Mouse (Mus musculus): ENCODE measurements around the gene Aspa. TPM values are rescaled to one million over a fixed set of nuclear protein-coding genes. Genes with fewer than 3 reads are reported as not detected.
"Not testable (repeated sequence)": the region's sequence is repeated elsewhere in the genome, so short reads cannot be mapped to it uniquely, and the experiment has no call there.

Gene Aspa
- 1.0 and 1.2 TPM in 2 replicates for polyA plus RNA-seq (2015; fragmentation: Nextera tagmentation; extraction: Ambion mirVana)

GRCm38 (mm10) chr11:73329442-73329841, at the start of gene Aspa, which contains the start of the genes Gm49340 and Spata22:
Gene Aspa (minus strand): TSS chr11:73329596.
Gene Gm49340 (plus strand): TSS chr11:73329741.
Gene Spata22 (plus strand): TSS chr11:73329741.
- no peak within 1 kb of the TSS for H3K9ac ChIP-seq
- no peak within 1 kb of the TSS for H3K4me2 ChIP-seq (replicated peaks)
- 77% methylated on average over 27 of the region's 27 CpGs for WGBS
- H3K27me3 ChIP-seq = no peaks in the 10 kb centered on the region
- H3K27ac ChIP-seq = no peak within 1 kb of the TSS
- no peaks in the 10 kb centered on the region for H3K36me3 ChIP-seq
- peaks cover 5% of the 10 kb centered on the region for H3K4me1 ChIP-seq
- H3K9me3 ChIP-seq = no peaks in the 10 kb centered on the region
- no peak within 1 kb of the TSS for H3K4me3 ChIP-seq
- no peak for ATAC-seq (ENCODE audit: low FRiP score, low read depth)

- Histone ChIP-seq H3K4me1 (no peaks in the 10 kb centered on the region), H3K27me3 (no peaks in the 10 kb centered on the region), H3K36me3 (no peaks in the 10 kb centered on the region), H3K4me2 (replicated peaks) (no peak within 1 kb of the TSS), H3K9ac (no peak within 1 kb of the TSS), H3K27ac (no peak within 1 kb of the TSS), H3K9me3 (no peaks in the 10 kb centered on the region), H3K4me3 (no peak within 1 kb of the TSS)
- 82% methylated on average over 2 of the region's 2 CpGs for WGBS
- ATAC-seq (ENCODE audit: low FRiP score, low read depth) = no peak
Observed at GRCm38 (mm10) chr11:73370946-73371345, 41.5 kb upstream of the Aspa start, which contains the start of gene Olfr376. Gene Olfr376 (plus strand): TSS chr11:73371246.

GRCm38 (mm10) chr11:73350483-73350882, 21.1 kb upstream of the Aspa start, which contains the start of gene Olfr20:
Gene Olfr20 (plus strand): TSS chr11:73350783.
- Histone ChIP-seq H3K4me2 (replicated peaks) (no peak within 1 kb of the TSS), H3K4me1 (no peaks in the 10 kb centered on the region), H3K4me3 (no peak within 1 kb of the TSS), H3K36me3 (no peaks in the 10 kb centered on the region), H3K27ac (no peak within 1 kb of the TSS), H3K27me3 (no peaks in the 10 kb centered on the region), H3K9me3 (no peaks in the 10 kb centered on the region), H3K9ac (no peak within 1 kb of the TSS)
- no peak for ATAC-seq (ENCODE audit: low FRiP score, low read depth)
- 45% methylated on average over 3 of the region's 3 CpGs for WGBS

GRCm38 (mm10) chr11:73336919-73337318, 7.5 kb upstream of the Aspa start:
- Histone ChIP-seq H3K36me3 (no peaks in the 10 kb centered on the region), H3K27ac (no peak overlapping the region), H3K4me3 (no peak overlapping the region), H3K9me3 (no peaks in the 10 kb centered on the region; the same call in 1 of the 2 replicates), H3K9ac (no peak overlapping the region), H3K4me1 (no peaks in the 10 kb centered on the region), H3K4me2 (replicated peaks) (no peak overlapping the region), H3K27me3 (no peaks in the 10 kb centered on the region)
- no peak for ATAC-seq (ENCODE audit: low FRiP score, low read depth)
- WGBS = 80% methylated on average over 4 of the region's 4 CpGs

GRCm38 (mm10) chr11:73333357-73333756, 4.0 kb upstream of the Aspa start:
- H3K9me3 ChIP-seq = no peaks in the 10 kb centered on the region; the same call in 1 of the 2 replicates
- no peak overlapping the region for H3K9ac ChIP-seq
- 72% methylated on average over 2 of the region's 2 CpGs for WGBS
- H3K4me2 ChIP-seq (replicated peaks) = no peak overlapping the region
- H3K27me3 ChIP-seq = no peaks in the 10 kb centered on the region
- H3K27ac ChIP-seq = no peak overlapping the region
- no peak overlapping the region for H3K4me3 ChIP-seq
- ATAC-seq (ENCODE audit: low FRiP score, low read depth) = no peak
- no peaks in the 10 kb centered on the region for H3K4me1 ChIP-seq
- H3K36me3 ChIP-seq = no peaks in the 10 kb centered on the region

- 73% methylated on average over 4 of the region's 4 CpGs for WGBS
- no peak overlapping the region for H3K4me3 ChIP-seq
- H3K4me2 ChIP-seq (replicated peaks) = no peak overlapping the region
- H3K27me3 ChIP-seq = no peaks in the 10 kb centered on the region
- no peak overlapping the region for H3K27ac ChIP-seq
- H3K9ac ChIP-seq = no peak overlapping the region
- no peak for ATAC-seq (ENCODE audit: low FRiP score, low read depth)
- H3K36me3 ChIP-seq = no peaks in the 10 kb centered on the region
- peaks cover 5% of the 10 kb centered on the region for H3K4me1 ChIP-seq
- no peaks in the 10 kb centered on the region for H3K9me3 ChIP-seq
Observed at GRCm38 (mm10) chr11:73327361-73327760, 2.0 kb downstream of the Aspa start.

GRCm38 (mm10) chr11:73326485-73326886, 2.9 kb downstream of the Aspa start:
- H3K36me3 ChIP-seq = no peaks in the 10 kb centered on the region
- WGBS = 18% methylated on average over 12 of the region's 12 CpGs
- H3K9ac ChIP-seq = no peak overlapping the region
- H3K27ac ChIP-seq = no peak overlapping the region
- no peaks in the 10 kb centered on the region for H3K9me3 ChIP-seq
- no peaks in the 10 kb centered on the region for H3K27me3 ChIP-seq
- no peak for ATAC-seq (ENCODE audit: low FRiP score, low read depth)
- H3K4me1 ChIP-seq = peaks cover 5% of the 10 kb centered on the region
- peak overlapping the region; percentile 49 for H3K4me2 ChIP-seq (replicated peaks)
- 0 out of 2 replicates have a peak overlapping the region, but pooled peaks have one; percentile 5 for H3K4me3 ChIP-seq

GRCm38 (mm10) chr11:73323906-73324830, 5.2 kb downstream of the Aspa start:
- Histone ChIP-seq H3K4me2 (replicated peaks) (no peak overlapping the region), H3K4me1 (peaks cover 5% of the 10 kb centered on the region), H3K27me3 (no peaks in the 10 kb centered on the region), H3K4me3 (no peak overlapping the region), H3K36me3 (no peaks in the 10 kb centered on the region), H3K9me3 (no peaks in the 10 kb centered on the region), H3K9ac (no peak overlapping the region), H3K27ac (no peak overlapping the region)
- no peak for ATAC-seq (ENCODE audit: low FRiP score, low read depth)
- 74% methylated on average over 9 of the region's 9 CpGs for WGBS

GRCm38 (mm10) chr11:73321064-73321463, 8.3 kb downstream of the Aspa start:
- WGBS = 92% methylated on average over 13 of the region's 13 CpGs

GRCm38 (mm10) chr11:73318581-73318980, 10.8 kb downstream of the Aspa start:
- 73% methylated on average over 2 of the region's 2 CpGs for WGBS
- not testable (repeated sequence) for H3K4me2 ChIP-seq (replicated peaks); H3K9ac ChIP-seq; H3K9me3 ChIP-seq; H3K27ac ChIP-seq; H3K36me3 ChIP-seq; H3K27me3 ChIP-seq; H3K4me3 ChIP-seq; H3K4me1 ChIP-seq; ATAC-seq (ENCODE audit: low FRiP score, low read depth)

More at GRCm38 (mm10) chr11:73321064-73321463, 8.3 kb downstream of the Aspa start:
- not testable (repeated sequence) for H3K4me1 ChIP-seq; H3K4me2 ChIP-seq (replicated peaks); H3K9me3 ChIP-seq; H3K36me3 ChIP-seq; H3K4me3 ChIP-seq; H3K27me3 ChIP-seq; ATAC-seq (ENCODE audit: low FRiP score, low read depth); H3K9ac ChIP-seq; H3K27ac ChIP-seq

GRCm38 (mm10) chr11:73315961-73316360, 13.4 kb downstream of the Aspa start:
- Histone ChIP-seq H3K4me3 (no peak overlapping the region), H3K27ac (no peak overlapping the region)
- no peak for ATAC-seq (ENCODE audit: low FRiP score, low read depth)

GRCm38 (mm10) chr11:73303123-73303522, 26.3 kb downstream of the Aspa start:
- no peaks in the 10 kb centered on the region for H3K9me3 ChIP-seq
- no peak overlapping the region for H3K4me3 ChIP-seq
- no peak overlapping the region for H3K9ac ChIP-seq
- no peaks in the 10 kb centered on the region for H3K36me3 ChIP-seq
- 53% methylated on average over 2 of the region's 2 CpGs for WGBS
- no peaks in the 10 kb centered on the region for H3K27me3 ChIP-seq
- H3K27ac ChIP-seq = no peak overlapping the region
- no peaks in the 10 kb centered on the region for H3K4me1 ChIP-seq
- no peak for ATAC-seq (ENCODE audit: low FRiP score, low read depth)
- H3K4me2 ChIP-seq (replicated peaks) = no peak overlapping the region

More at GRCm38 (mm10) chr11:73315961-73316360, 13.4 kb downstream of the Aspa start:
- Histone ChIP-seq H3K4me1 (no peaks in the 10 kb centered on the region), H3K9me3 (no peaks in the 10 kb centered on the region), H3K27me3 (no peaks in the 10 kb centered on the region), H3K36me3 (no peaks in the 10 kb centered on the region), H3K4me2 (replicated peaks) (no peak overlapping the region), H3K9ac (no peak overlapping the region)
- WGBS = 40% methylated on average over 3 of the region's 3 CpGs

All from limb, embryonic 13.5 days (tissue).